ENCODE assay signal across 8 mouse cellular contexts in genomic region chr12:101958556-101958955, GRCm38 (mm10). TPM values are rescaled to one million over a fixed set of nuclear protein-coding genes. Genes with fewer than 3 reads are reported as not detected.
DNase-seq lines count a peak whose midpoint lies in the region; ATAC-seq and TF ChIP-seq lines count a peak whose summit lies in the region.

No protein-coding gene starts in this region.

- peak overlapping the region; percentile 28 for H3K4me2 ChIP-seq in hindbrain, embryonic 13.5 days
- peak overlapping the region; percentile 2; the same call in 1 of the 2 replicates for H3K4me2 ChIP-seq in midbrain, embryonic 11.5 days

- peak overlapping the region; percentile 89; the same call in 1 of the 2 replicates for H3K27ac ChIP-seq in heart, embryonic 10.5 days
- H3K27ac ChIP-seq in bone marrow macrophage, adult 2 months (ENCODE audit: insufficient read depth, low read depth, low read length) = peak overlapping the region; percentile 89
- H3K27ac ChIP-seq in hindbrain, embryonic 13.5 days = no peak overlapping the region
- no peak overlapping the region for H3K27ac ChIP-seq in midbrain, embryonic 11.5 days (ENCODE audit: low read depth, low read length)

- ATAC-seq in hindbrain, embryonic 13.5 days (ENCODE audit: low FRiP score) = peak; percentile 11; the same call in 1 of the 2 replicates
- no peak; the same call in 1 of the 2 replicates for ATAC-seq in midbrain, embryonic 11.5 days (ENCODE audit: low FRiP score)

- TF ChIP-seq POLR2A in bone marrow macrophage, adult 2 months (IDR thresholded peaks at IDR 0.05; ENCODE audit: borderline replicate concordance, low read depth, low read length) = no peak

- no peak overlapping the region for H3K9ac ChIP-seq in hindbrain, embryonic 13.5 days
- no peak overlapping the region for H3K9ac ChIP-seq in midbrain, embryonic 11.5 days (ENCODE audit: low read length)

- 53% methylated on average over 9 of the region's 9 CpGs for WGBS in heart, embryonic 10.5 days
- WGBS in hindbrain, embryonic 13.5 days = 59% methylated on average over 9 of the region's 9 CpGs
- WGBS in midbrain, embryonic 11.5 days = 65% methylated on average over 9 of the region's 9 CpGs

- no peaks in the 10 kb centered on the region for H3K27me3 ChIP-seq in heart, embryonic 10.5 days (ENCODE audit: insufficient read depth, poor library complexity, severe bottlenecking)
- no peaks in the 10 kb centered on the region for H3K27me3 ChIP-seq in hindbrain, embryonic 13.5 days
- no peaks in the 10 kb centered on the region for H3K27me3 ChIP-seq in midbrain, embryonic 11.5 days (ENCODE audit: control insufficient read depth, insufficient read depth, low read length)

- H3K4me3 ChIP-seq in heart, embryonic 10.5 days = peak overlapping the region; percentile 83; the same call in 1 of the 2 replicates
- peak overlapping the region; percentile 47 for H3K4me3 ChIP-seq in bone marrow macrophage, adult 2 months (ENCODE audit: insufficient read depth, low read length)
- peak overlapping the region; percentile 87 for H3K4me3 ChIP-seq in hindbrain, embryonic 13.5 days
- no peak overlapping the region for H3K4me3 ChIP-seq in midbrain, embryonic 11.5 days (ENCODE audit: low read depth, low read length)

- no peaks in the 10 kb centered on the region for H3K36me3 ChIP-seq in heart, embryonic 10.5 days
- no peaks in the 10 kb centered on the region for H3K36me3 ChIP-seq in hindbrain, embryonic 13.5 days
- no peaks in the 10 kb centered on the region for H3K36me3 ChIP-seq in midbrain, embryonic 11.5 days (ENCODE audit: control insufficient read depth, insufficient read depth, low read length)

- H3K4me1 ChIP-seq in heart, embryonic 10.5 days = peaks cover 7% of the 10 kb centered on the region; the same call in 1 of the 2 replicates
- H3K4me1 ChIP-seq in bone marrow macrophage, adult 2 months (ENCODE audit: control insufficient read depth, insufficient read depth, low read length) = peaks cover 14% of the 10 kb centered on the region
- peaks cover 17% of the 10 kb centered on the region for H3K4me1 ChIP-seq in hindbrain, embryonic 13.5 days (replicated peaks)
- H3K4me1 ChIP-seq in midbrain, embryonic 11.5 days (ENCODE audit: control insufficient read depth, insufficient read depth, low read length) = peaks cover 6% of the 10 kb centered on the region; the same call in 1 of the 2 replicates

- TF ChIP-seq CTCF in bone marrow macrophage, adult 2 months (IDR thresholded peaks at IDR 0.05; ENCODE audit: low read depth, low read length) = no peak

- DNase-seq in heart, embryonic 10.5 days (ENCODE audit: low spot score) = no peak
- no peak for DNase-seq in heart, postnatal 4 days
- DNase-seq in midbrain, embryonic 11.5 days (ENCODE audit: low spot score, missing footprints) = peak; percentile 84
- DNase-seq in layer of hippocampus, adult 9-11 months = no peak
- no peak for DNase-seq in left cerebral cortex, adult 18-20 months (ENCODE audit: low spot score in 2 of 2)
- no peak for DNase-seq in cerebellum, adult 8-10 months

- H3K9me3 ChIP-seq in heart, embryonic 10.5 days = no peaks in the 10 kb centered on the region
- H3K9me3 ChIP-seq in hindbrain, embryonic 13.5 days = no peaks in the 10 kb centered on the region
- H3K9me3 ChIP-seq in midbrain, embryonic 11.5 days (ENCODE audit: control insufficient read depth, low read length) = no peaks in the 10 kb centered on the region

RNA-seq across cellular contexts. Expression of gene Atxn3, which starts 0.5 kb away (rescaled TPM):
- 8.1 and 8.4 TPM in 2 replicates for polyA plus RNA-seq in heart, embryonic 10.5 days (2016; fragmentation: Nextera tagmentation; extraction: Ambion mirVana)
- 1 to 10 TPM; 8.3 to 9.9 TPM for total RNA-seq in heart, postnatal 4 days (2021)
- polyA plus RNA-seq in bone marrow macrophage, adult 2 months (2012; ENCODE audit: insufficient read depth, insufficient read length, missing spikeins) = 39.5 and 43.3 TPM in 2 replicates
- polyA plus RNA-seq in hindbrain, embryonic 13.5 days (2015; fragmentation: Nextera tagmentation; extraction: Ambion mirVana) = 12.5 and 13.7 TPM in 2 replicates
- 17.7 and 19.2 TPM in 2 replicates for polyA plus RNA-seq in midbrain, embryonic 11.5 days (2014; fragmentation: Nextera tagmentation; extraction: Ambion mirVana)
- 10 to 100 TPM; 20.7 to 21.3 TPM for total RNA-seq in left cerebral cortex, adult 18-20 months (2021)

RNA-seq across cellular contexts. Expression of gene Cpsf2, which starts 17.2 kb away (rescaled TPM):
- 27.5 and 29.0 TPM in 2 replicates for polyA plus RNA-seq in heart, embryonic 10.5 days (2016; fragmentation: Nextera tagmentation; extraction: Ambion mirVana)
- 10 to 100 TPM; 24.1 to 24.6 TPM for total RNA-seq in heart, postnatal 4 days (2021)
- polyA plus RNA-seq in bone marrow macrophage, adult 2 months (2012; ENCODE audit: insufficient read depth, insufficient read length, missing spikeins) = 22.2 and 22.4 TPM in 2 replicates
- polyA plus RNA-seq in hindbrain, embryonic 13.5 days (2015; fragmentation: Nextera tagmentation; extraction: Ambion mirVana) = 33.8 and 34.6 TPM in 2 replicates
- polyA plus RNA-seq in midbrain, embryonic 11.5 days (2014; fragmentation: Nextera tagmentation; extraction: Ambion mirVana) = 45.4 and 49.9 TPM in 2 replicates
- total RNA-seq in left cerebral cortex, adult 18-20 months (2021) = 10 to 100 TPM; 26.4 to 27.4 TPM

RNA-seq across cellular contexts. Expression of gene Trip11, which starts 45.5 kb away (rescaled TPM):
- 20.5 and 20.8 TPM in 2 replicates for polyA plus RNA-seq in heart, embryonic 10.5 days (2016; fragmentation: Nextera tagmentation; extraction: Ambion mirVana)
- 10 to 100 TPM; 29.9 to 31.2 TPM for total RNA-seq in heart, postnatal 4 days (2021)
- 19.4 and 23.5 TPM in 2 replicates for polyA plus RNA-seq in bone marrow macrophage, adult 2 months (2012; ENCODE audit: insufficient read depth, insufficient read length, missing spikeins)
- 25.3 and 27.2 TPM in 2 replicates for polyA plus RNA-seq in hindbrain, embryonic 13.5 days (2015; fragmentation: Nextera tagmentation; extraction: Ambion mirVana)
- polyA plus RNA-seq in midbrain, embryonic 11.5 days (2014; fragmentation: Nextera tagmentation; extraction: Ambion mirVana) = 11.0 and 13.9 TPM in 2 replicates
- total RNA-seq in left cerebral cortex, adult 18-20 months (2021) = 10 to 100 TPM; 28.1 to 30.1 TPM

Comparison
In these comparisons a context has a peak if more than half of its experiments do, and no peak if none do; other contexts are left out.
1. H3K27ac ChIP-seq: peak in heart, embryonic 10.5 days (single experiment) and bone marrow macrophage, adult 2 months (single experiment); none in hindbrain, embryonic 13.5 days (single experiment) and midbrain, embryonic 11.5 days (single experiment).